Mouse (Mus musculus) forelimb bud, embryonic 11.5 days (tissue): ENCODE data around the gene Smg9.

Experiments
- DNase-seq: peaks from one replicate; pipeline ENCODE4 v3.0.0-alpha.2; 2012; ENCODE audit warnings: low read depth, low spot score

The Smg9 gene

GRCm38 (mm10) chr7:24406528-24407344, 7.3 kb downstream of the Smg9 start:
- peak; percentile 87 for DNase-seq

- DNase-seq: no peak
Measured at GRCm38 (mm10) chr7:24408186-24408585, 8.8 kb downstream of the Smg9 start.

DNA sequence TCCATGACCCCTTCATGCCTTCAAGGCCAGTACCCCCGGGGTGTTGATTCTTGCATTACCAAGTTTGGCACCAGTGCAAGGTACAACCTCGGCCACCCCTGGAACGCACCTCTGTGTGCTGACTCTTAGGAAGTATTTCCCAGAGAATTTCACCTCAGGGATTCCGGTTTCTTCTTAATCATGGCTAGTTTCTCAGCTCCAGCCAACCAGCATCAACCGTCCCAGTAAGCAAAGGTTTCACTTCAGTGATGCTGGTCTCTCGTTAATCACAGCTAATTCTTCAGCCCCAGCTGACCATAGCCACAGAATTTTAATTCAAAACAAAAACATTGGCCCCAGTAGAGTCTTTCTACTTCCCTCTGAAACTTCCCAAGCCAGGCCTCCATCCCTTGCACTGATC, 10.7 kb downstream of the Smg9 start:
- DNase-seq: no peak

- no peak for DNase-seq
Measured at GRCm38 (mm10) chr7:24410831-24411230, 11.4 kb downstream of the Smg9 start.

GRCm38 (mm10) chr7:24413630-24414029, 14.2 kb downstream of the Smg9 start:
- no peak for DNase-seq

DNA sequence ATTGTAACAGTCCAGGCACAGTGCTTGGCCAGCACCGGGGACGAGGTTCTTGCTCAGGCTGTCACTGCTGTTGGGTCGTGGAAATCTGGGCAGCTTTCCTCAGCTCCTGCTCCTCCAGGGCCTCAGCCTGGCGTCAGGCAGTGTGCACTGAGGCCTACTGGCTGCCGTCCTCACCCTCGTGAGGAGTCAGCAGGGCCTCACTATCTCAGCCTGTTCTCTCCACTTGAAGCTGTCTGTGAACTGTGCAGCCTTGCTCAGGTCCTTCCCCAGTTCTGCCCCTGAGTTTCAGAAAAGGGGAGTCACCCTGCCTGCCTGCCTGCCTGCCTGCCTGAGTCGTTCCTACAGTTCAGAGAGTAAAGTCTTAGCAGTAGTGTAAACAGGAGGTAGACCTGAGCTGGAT, 15.8 kb downstream of the Smg9 start:
- DNase-seq: no peak

DNA sequence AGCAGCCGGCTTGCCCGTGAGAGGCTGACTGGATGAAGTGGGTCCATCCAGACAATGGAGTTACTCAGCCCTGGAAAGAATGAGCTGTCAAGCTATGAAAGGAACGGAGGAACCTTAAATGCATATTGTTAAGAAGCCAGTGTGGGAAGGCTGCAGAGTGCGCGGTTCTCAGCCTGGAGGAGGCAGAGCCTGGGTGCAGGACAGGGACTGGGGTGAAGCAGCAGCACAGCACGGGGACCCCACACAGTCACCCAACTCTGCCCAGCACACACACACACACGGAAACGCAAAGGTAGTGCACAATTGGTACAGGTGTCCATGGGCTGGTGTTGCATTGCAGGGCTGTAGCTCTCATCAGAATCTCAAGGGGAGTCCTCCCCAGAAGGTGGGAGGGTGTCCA, 20.2 kb downstream of the Smg9 start:
- DNase-seq: no peak

GRCm38 (mm10) chr7:24421648-24422047, 22.2 kb downstream of the Smg9 start:
- no peak for DNase-seq

- DNase-seq: no peak
Measured at GRCm38 (mm10) chr7:24422251-24422650, 22.8 kb downstream of the Smg9 start.

- no peak for DNase-seq
Measured at GRCm38 (mm10) chr7:24423107-24423763, 23.8 kb downstream of the Smg9 start.

DNA sequence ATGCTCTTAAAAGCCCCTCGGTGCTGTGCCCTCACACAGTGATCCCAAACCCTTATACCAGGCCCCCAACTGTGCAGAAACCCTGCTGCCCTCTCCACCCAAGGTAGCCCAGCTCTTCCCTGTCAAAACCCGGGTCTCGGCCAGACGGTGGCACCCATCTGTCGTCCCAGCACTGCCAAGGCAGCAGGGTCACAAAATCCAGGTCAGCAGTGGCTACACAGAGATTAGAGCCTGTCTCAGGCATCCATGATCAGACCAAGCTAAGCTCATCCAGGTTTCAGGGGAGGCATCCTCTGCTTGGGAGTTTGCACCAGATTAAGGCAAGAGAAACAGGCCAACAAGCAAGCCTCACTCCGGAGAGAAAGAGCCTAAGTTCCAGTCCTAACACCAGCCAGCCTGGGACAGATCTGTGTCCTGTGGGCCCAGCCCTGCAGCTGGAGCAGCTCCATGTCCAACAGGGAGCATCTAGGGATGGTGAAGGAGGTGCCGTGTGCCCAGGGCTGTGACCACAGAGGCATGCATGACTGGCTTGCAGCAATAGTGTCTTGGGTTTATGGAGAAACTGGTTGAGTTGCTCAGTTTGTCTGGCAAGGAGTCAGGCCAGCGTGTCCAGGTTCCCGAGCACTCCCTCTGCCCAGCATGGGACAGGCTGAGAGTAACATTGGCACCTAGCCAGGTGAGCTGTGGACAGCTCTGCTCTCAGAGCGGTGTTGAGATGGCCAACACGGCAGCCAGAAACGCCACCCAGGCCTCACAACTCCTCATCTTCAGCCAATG, 24.7 kb downstream of the Smg9 start:
- DNase-seq: no peak

DNA sequence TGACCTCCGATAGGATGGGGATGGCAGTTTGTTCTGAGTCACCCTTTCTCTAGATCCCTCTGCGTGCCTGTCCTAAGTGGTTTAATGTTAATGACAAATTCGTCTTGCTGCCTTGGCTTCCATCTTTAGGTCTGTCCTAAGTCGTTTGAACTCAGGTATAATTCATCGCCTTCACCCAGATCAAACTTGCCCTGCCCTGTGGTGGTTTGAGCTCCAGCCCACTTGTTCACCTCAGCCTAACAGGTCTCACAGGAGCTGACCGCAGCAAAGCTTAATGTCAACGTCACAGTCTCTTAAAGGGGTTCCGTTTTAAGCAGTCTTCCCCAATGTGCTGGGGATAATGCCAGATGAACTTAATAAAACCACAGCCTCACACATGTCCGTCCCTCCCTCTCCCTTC, 26.5 kb downstream of the Smg9 start:
- DNase-seq: no peak

DNA sequence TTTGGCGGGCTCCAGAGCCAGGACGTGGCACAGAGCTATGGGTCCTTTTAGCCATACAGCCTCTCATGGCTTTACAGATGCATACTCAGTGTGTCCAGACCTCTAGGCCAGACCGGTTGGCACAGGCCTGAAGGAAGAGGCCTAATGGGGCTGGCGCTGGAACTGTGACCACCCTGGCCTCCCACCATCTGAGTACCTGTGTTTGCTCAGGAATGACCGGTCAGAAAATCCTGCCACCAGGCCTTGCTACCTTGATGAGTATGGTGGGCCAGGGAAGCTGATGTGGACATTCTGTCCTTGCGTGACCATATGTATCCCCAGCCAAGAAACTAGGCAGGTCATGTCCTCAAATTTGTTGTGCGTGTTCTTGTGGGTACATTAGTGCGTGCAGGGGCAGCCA, 27.7 kb downstream of the Smg9 start:
- no peak for DNase-seq

- DNase-seq: no peak
Measured at GRCm38 (mm10) chr7:24428725-24429124, 29.3 kb downstream of the Smg9 start.

GRCm38 (mm10) chr7:24429413-24430112, 30.1 kb downstream of the Smg9 start:
- no peak for DNase-seq

GRCm38 (mm10) chr7:24430551-24431345, 31.3 kb downstream of the Smg9 start:
- no peak for DNase-seq

GRCm38 (mm10) chr7:24431713-24432112, 32.3 kb downstream of the Smg9 start:
- DNase-seq: no peak

DNA sequence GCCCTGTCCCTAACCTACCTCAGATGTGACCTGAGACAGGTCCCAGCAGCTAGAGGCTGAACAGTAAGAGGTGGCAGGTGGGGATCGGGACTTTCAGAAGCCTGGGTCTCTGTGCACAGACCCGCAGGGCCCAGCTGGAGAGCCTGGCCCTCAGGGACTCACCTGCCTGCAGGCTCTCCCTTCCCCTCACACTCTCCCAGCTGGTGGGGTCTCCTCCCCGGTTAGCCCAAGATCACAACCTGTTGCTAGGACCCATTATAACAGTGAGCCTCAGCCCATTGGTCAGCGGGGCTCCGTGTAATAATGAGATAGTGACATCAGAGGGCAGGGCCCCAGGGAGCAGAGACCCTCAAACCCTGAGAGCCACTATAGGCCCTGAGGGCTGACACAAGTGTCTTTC, 35.9 kb downstream of the Smg9 start:
- DNase-seq: no peak

DNA sequence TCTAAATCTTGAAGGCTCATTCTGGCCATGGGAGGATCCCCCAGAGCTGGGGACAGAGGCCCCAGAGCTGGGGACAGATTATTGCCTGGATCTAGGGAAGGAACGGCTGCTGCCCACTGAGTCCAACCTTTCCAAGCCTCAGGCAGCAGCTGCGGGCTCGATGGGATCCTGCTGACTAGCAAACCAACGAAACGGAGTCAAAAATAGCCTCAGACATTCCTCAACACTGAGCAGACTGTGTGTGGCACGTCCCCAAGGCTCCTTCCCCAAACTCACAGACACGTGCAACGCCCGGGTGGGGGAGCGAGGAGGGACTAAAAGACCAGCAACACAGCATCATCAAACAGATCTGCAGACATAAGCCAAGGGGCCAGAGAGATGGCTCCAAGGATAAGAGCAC, 38.6 kb downstream of the Smg9 start:
- DNase-seq: no peak

- no peak for DNase-seq
Measured at GRCm38 (mm10) chr7:24439191-24439590, 39.8 kb downstream of the Smg9 start.

DNA sequence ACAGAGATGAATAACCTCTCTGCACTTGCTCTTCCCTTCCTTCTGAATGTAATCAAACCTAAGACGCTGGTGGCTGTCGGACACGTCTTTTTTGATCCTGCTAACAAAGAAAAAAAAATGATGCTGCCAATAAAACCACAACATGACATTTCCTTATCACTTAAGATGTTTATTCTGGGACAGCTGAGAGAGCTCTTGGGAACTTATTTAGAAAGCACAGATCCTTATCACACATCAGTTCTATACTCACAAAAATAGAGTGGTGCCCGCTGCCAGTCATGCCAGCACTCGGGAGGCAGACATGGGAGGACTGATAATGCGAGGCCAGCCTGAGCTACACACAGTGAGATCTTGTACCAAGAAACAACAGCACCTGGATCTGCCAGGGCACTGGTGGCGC, 40.5 kb downstream of the Smg9 start:
- no peak for DNase-seq
